Mouse (Mus musculus) stomach, postnatal 0 days (tissue): ENCODE measurements around the gene Rgr.
"Not testable (repeated sequence)": the region's sequence is repeated elsewhere in the genome, so short reads cannot be mapped to it uniquely, and the experiment has no call there.

Experiments used
- CTCF ChIP-seq: IDR thresholded peaks from 2 replicates; pipeline ENCODE4 v1.5.1; 2016; ENCODE audit warnings: antibody characterized with exemption, low read depth, mild to moderate bottlenecking, moderate library complexity
- EP300 ChIP-seq: optimal IDR thresholded peaks from 2 replicates; pipeline ENCODE3; 2016; ENCODE audit warnings: antibody characterized with exemption

GRCm38 (mm10) chr14:37000780-37001179 lies 48.0 kb downstream of the Rgr start:
- not testable (repeated sequence) for TF ChIP-seq CTCF, EP300
